Mouse (Mus musculus) CD8-positive naive resting alpha-beta T cell, adult 2 months (primary cell): ENCODE results near the gene Nsdhl.

Experiments used
- DNase-seq, 2 experiments: peaks; one replicate each; pipeline ENCODE4 v3.0.0; 2022; ENCODE audit warnings: low read depth in 2 of 2, low spot score in 2 of 2

Nsdhl gene

GRCm38 (mm10) chrX:72917884-72918681 is at the start of gene Nsdhl, which contains the start of gene Cetn2:
Gene Nsdhl (plus strand): TSS chrX:72918557.
Gene Cetn2 (minus strand): TSS chrX:72918411.
- peak; percentile 76 for DNase-seq

- no peak for DNase-seq
These were observed 22.8 kb upstream of the Nsdhl start for GRCm38 (mm10) chrX:72895388-72896054.

GRCm38 (mm10) chrX:72896055-72896437 is 22.3 kb upstream of the Nsdhl start:
- no peak for DNase-seq

GRCm38 (mm10) chrX:72902530-72902929 is 15.8 kb upstream of the Nsdhl start:
- DNase-seq = no peak

- DNase-seq = no peak
These were observed 10.5 kb upstream of the Nsdhl start for GRCm38 (mm10) chrX:72907619-72908403.

DNA sequence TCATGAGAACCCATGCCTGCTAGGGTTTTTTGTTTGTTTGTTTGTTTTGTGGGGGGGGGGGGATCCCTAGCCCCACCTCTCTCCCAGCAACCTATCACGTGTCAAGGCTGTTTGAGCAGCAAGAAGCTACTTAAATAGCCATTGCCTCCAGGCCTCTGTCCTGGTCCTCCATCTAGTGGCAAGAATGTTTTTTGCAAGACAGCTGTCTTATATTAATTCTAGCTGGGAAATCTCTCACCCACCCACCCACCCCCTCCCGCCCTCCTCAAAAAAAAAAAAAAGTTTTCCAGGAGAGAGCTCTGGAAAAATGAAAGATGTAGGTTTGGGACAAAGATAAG is 10.0 kb upstream of the Nsdhl start:
- DNase-seq = no peak

- DNase-seq = no peak
These were observed 6.7 kb upstream of the Nsdhl start for GRCm38 (mm10) chrX:72911611-72912010.

- DNase-seq = no peak
These were observed 314 bp downstream of the Nsdhl start for GRCm38 (mm10) chrX:72918682-72919059.

DNA sequence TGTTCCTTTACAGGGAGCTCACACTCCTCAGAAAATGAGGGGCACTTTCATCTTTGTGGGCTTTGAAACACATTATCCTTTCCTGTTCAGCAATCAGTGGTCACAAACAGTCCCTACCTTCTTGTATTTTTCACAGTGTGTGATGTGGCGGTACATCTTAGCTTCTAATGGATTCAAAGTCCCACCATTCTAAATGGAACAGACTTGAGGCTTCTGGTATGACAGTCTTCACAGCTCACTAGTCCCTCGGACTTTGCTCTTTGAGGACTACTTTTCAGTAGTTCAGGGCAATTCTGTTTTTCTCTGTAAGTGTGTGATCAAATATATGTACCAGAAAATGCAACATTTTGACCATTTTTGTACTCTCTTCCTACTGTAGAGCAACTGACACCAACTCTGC is 3.0 kb downstream of the Nsdhl start:
- no peak for DNase-seq

GRCm38 (mm10) chrX:72953464-72953863 is 35.1 kb downstream of the Nsdhl start:
- no peak for DNase-seq

- DNase-seq = no peak
These were observed 38.1 kb downstream of the Nsdhl start for GRCm38 (mm10) chrX:72956486-72956885.

DNA sequence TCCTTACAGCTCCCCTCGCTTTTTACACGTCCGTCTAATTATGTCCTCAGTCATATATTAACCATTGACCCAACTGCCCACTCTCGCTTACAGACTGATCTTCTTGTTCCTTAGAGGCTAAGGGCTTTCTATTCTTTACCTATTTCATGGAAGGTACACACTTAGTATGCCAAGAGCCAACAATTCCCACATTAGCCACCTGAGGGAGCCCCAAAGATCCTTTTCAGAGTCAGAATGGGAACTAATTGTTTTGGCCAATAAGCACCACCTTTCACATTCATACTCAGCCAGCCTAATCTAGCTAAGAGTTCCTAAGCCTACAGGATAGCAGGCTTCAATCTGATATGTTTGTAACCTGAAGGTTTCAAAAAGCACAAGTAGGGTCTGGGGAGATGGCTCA is 42.1 kb downstream of the Nsdhl start:
- no peak for DNase-seq

- DNase-seq = no peak
These were observed 43.2 kb downstream of the Nsdhl start for GRCm38 (mm10) chrX:72961511-72961910.

DNA sequence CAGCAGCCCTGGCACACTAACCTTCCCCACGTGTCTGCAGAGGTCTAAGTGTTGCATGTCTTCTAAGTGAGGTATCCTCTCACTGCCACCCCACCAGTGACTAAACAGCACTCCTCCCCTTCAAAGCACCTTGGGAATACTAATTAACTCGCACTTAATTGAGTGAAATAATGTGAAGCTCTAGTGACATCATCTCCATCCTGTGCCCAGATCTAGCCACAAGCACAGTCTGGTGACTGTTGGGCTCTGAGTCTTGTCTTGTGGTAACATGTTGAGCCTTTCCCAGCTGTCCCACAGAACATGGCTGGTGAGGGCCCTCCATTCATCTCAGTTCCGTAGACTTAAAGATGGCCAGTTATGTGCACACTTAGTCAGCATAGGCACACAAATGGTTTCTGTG is 44.4 kb downstream of the Nsdhl start:
- no peak for DNase-seq

- DNase-seq = no peak
These were observed 64.5 kb downstream of the Nsdhl start for GRCm38 (mm10) chrX:72982831-72983230.

DNA sequence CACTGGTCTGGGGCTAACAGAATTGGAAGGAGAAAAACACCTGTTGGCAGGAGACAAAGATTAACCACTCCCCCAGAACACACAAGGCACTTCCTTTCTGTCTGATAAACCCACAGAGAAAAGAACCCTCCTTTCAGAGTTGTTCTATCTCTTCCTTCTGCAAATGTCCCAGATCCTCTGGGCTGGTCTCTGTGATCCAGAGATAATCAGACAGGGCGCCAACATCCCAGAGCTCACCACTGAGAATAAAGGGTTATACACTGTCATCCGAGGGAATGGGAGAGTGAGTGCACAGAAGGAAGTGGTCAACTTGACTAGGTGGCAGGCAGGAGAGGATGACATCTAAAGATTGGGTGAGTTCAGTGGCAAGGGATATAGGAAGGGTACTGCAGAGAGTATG is 67.2 kb downstream of the Nsdhl start:
- no peak for DNase-seq

GRCm38 (mm10) chrX:72986841-72987519 is 68.6 kb downstream of the Nsdhl start, which contains the start of gene Zfp185:
Gene Zfp185 (plus strand): TSS chrX:72987339.
- peak in 1 of 2 experiments; percentile 11 for DNase-seq

DNA sequence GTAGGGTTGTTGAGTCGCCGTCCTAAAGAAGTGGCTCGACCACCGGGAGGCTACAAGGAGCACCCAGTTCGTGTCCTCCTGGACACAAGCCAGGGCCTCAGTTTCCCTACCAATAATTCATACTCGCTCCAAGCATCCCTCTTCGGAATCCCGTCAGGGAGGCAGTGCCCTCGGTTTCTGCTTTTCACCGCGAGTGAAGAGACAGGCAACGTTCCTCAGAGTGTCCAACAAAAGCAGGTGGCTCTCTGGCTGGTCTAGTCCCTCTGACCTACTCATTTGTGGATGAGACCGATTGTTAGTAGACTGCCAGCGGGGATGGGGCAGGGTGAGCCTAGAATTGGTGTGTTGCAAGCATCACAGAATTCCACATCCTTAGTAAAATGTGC is 69.2 kb downstream of the Nsdhl start:
- DNase-seq = no peak

GRCm38 (mm10) chrX:72988431-72988830 is 70.1 kb downstream of the Nsdhl start:
- DNase-seq = no peak

DNA sequence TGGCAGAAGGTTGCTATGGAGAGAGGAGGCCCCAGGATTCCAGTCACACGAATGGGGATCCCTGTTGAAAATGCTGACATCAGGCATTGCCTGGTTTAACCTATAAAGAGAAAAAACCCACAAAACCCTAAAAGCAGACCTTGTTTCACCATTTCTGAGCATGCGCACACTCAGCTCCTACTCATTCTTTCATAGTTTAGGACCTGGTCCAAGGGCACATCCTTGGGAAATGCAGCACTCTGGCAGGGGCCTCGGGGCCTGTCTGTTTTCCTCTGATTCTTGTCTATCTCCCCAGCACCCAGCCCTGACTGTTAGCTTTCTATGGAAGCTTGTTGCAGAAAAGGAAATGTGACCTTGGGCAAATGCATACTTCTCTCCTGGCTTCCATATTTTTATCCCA is 72.2 kb downstream of the Nsdhl start:
- no peak for DNase-seq

- DNase-seq = no peak
These were observed 74.0 kb downstream of the Nsdhl start for GRCm38 (mm10) chrX:72992291-72992919.
